Mouse (Mus musculus) adrenal gland, postnatal 36 days (tissue): ENCODE measurements around the gene Gmfb. TPM values are rescaled to one million over a fixed set of nuclear protein-coding genes. Genes with fewer than 3 reads are reported as not detected.
A peak's percentile ranks its signal among the peaks of the same experiment; 100 is the strongest.
"Not testable (repeated sequence)": the region's sequence is repeated elsewhere in the genome, so short reads cannot be mapped to it uniquely, and the experiment has no call there.

ENCODE experiments used
- DNase-seq, 2 experiments: peaks; one replicate each; pipeline ENCODE4 v3.0.0; 2021; ENCODE audit warnings: mixed read lengths in 1 of 2
- long read RNA-seq, 2 experiments: library from polyadenylated mRNA; stranded (forward); transcript quantifications; one replicate each; pipeline ENCODE4 v2.0.0; 2021; ENCODE audit warnings: borderline sequencing depth in 2 of 2
- total RNA-seq, 2 experiments: library from RNA; stranded (reverse); gene quantifications; 2 replicates each; pipeline ENCODE4 v1.2.3; 2021

Gene Gmfb
- total RNA-seq: 100 to 1,000 TPM; 126 TPM
- long read RNA-seq, experiment 1, full-length matches to known transcripts: 57 of 71 reads
- long read RNA-seq, experiment 1, partial matches to known transcripts: 4 of 71 reads
- long read RNA-seq, experiment 1, other reads (novel, unspliced or antisense): 10 of 71 reads
- long read RNA-seq, experiment 2, full-length matches to known transcripts: 22 of 25 reads
- long read RNA-seq, experiment 2, partial matches to known transcripts: 2 of 25 reads
- long read RNA-seq, experiment 2, other reads (novel, unspliced or antisense): 1 of 25 reads

GRCm38 (mm10) chr14:46821873-46822716 is at the start of gene Gmfb:
Gmfb (minus strand) TSS chr14:46822242.
- DNase-seq: peak; percentile 97 to 98

- no peak for DNase-seq
Measured at GRCm38 (mm10) chr14:46862922-46863321, 40.9 kb upstream of the Gmfb start.

DNA sequence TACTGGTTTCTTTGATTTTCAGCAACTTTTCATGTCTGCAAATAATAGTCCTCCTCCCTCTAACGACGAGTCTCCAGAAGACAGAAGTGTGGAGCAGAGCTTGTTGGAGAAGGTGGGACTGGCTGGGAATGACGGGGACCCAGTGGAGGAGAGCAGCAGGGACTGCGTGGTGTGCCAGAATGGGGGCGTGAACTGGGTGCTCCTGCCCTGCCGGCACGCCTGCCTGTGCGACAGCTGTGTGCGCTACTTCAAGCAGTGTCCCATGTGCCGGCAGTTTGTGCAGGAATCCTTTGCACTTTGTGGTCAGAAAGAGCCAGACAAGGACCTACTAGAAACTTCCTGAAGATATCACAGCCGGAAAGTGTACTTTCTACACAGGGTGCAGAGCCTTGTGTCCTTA is 31.6 kb upstream of the Gmfb start:
- DNase-seq: no peak

DNA sequence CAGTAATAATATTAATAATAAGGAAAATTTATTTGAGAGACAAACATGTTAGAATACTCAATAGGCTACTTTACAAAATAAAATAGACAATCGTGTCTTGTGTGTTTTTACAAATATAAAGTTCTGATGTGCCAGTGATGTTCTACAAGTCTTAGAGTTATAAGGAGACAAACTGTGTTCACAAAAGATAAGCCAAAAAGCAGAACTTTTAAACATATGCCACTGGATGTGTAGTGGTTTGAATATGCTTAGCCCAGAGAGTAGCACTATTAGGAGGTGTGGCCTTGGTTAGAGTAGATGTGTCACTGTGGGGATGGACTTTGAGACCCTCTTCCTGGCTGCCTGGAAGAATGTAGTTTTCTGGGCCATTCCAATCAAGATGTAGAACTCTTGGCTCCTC is 27.7 kb upstream of the Gmfb start:
- no peak for DNase-seq

- DNase-seq: no peak
Measured at GRCm38 (mm10) chr14:46848736-46849135, 26.7 kb upstream of the Gmfb start.

GRCm38 (mm10) chr14:46848063-46848590 is 26.1 kb upstream of the Gmfb start:
- no peak for DNase-seq

- peak; percentile 11 to 15 for DNase-seq
Measured at GRCm38 (mm10) chr14:46845706-46846105, 23.7 kb upstream of the Gmfb start.

GRCm38 (mm10) chr14:46839326-46839725 is 17.3 kb upstream of the Gmfb start:
- no peak for DNase-seq

DNA sequence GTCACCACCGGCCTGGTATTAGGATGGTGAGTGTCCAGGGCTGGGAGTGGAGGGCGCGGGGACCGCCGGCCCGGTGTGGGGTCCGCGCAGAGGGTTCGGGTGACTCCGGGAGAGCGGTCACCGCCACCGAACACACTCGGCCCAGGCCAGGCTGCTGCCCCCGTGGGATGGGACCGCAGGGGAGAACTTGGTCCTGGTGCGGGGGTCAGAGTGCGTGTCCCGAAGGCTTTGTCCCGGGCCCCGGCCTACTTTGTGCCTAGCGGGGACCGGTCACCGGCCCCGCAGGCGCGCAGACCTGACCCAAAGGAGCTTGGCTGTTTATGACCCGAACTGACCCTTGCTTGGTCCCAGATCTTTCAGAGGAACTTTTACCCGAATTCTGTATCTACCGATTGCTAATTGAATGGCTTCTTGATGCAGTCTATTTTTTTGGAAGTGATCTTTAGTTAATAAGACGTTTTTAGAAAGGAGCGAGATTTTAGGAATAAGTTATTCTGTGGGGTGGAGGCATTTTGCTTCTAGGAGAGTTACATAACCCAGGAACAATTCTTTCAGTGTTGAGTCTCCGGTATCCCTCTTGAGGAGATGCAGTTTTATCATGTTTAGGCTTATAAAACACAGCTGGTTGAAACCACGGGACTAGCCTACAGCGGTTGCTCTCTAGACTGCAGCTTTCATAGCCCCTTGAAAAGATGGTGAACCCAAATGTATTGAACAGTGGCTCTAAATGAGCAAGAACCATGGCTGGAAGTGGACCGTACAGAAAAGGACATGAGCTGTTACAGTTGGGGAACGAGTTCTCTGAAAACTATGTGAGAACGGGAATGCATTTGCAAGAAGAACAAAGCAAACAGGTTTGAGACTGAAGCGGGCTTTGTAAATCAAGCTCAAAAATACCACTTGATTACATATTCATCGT is 10.6 kb upstream of the Gmfb start:
- DNase-seq: peak; percentile 47 to 59

DNA sequence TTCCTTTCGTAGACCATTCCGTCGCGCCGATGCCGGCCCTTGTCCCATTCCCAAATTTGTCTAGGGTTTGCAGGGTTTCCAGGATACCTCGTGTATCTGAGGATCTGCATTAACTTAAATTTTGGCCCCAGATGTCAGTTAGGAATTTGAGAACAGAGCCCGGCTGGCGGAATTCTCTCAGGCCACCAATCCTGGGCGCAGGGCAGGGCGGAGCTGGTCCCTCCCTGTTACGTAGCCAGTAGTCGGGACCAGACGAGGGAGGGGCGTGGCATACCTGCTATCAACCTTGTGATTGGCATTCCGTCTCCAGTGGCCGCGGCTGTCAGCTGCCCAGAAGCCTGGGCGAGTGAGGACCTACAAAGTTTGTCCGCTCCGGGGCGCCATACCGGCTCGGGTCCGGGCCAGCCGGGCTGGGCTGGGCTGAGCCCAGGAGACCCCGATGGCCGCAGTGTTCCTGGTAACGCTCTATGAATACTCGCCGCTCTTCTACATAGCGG is 9.8 kb upstream of the Gmfb start, which contains the start of gene Cgrrf1:
Cgrrf1 (plus strand) TSS at position 289 of the 497 bp plus-strand sequence.
- DNase-seq: peak; percentile 98

GRCm38 (mm10) chr14:46831295-46831694 is 9.3 kb upstream of the Gmfb start:
- DNase-seq: no peak

- DNase-seq: no peak
Measured at GRCm38 (mm10) chr14:46827430-46827829, 5.4 kb upstream of the Gmfb start.

- no peak for DNase-seq
Measured at GRCm38 (mm10) chr14:46823996-46824395, 2.0 kb upstream of the Gmfb start.

- peak; percentile 17 to 30 for DNase-seq
Measured at GRCm38 (mm10) chr14:46821271-46821872, 670 bp downstream of the Gmfb start.

GRCm38 (mm10) chr14:46819961-46820360 is 2.1 kb downstream of the Gmfb start:
- DNase-seq: not testable (repeated sequence)

- DNase-seq: no peak
Measured at GRCm38 (mm10) chr14:46818743-46819142, 3.3 kb downstream of the Gmfb start.

GRCm38 (mm10) chr14:46816916-46817622 is 5.0 kb downstream of the Gmfb start:
- no peak for DNase-seq

- DNase-seq: no peak
Measured at GRCm38 (mm10) chr14:46815640-46816039, 6.4 kb downstream of the Gmfb start.

- no peak for DNase-seq
Measured at GRCm38 (mm10) chr14:46807927-46808326, 14.1 kb downstream of the Gmfb start.

GRCm38 (mm10) chr14:46806186-46806585 is 15.9 kb downstream of the Gmfb start:
- no peak for DNase-seq

DNA sequence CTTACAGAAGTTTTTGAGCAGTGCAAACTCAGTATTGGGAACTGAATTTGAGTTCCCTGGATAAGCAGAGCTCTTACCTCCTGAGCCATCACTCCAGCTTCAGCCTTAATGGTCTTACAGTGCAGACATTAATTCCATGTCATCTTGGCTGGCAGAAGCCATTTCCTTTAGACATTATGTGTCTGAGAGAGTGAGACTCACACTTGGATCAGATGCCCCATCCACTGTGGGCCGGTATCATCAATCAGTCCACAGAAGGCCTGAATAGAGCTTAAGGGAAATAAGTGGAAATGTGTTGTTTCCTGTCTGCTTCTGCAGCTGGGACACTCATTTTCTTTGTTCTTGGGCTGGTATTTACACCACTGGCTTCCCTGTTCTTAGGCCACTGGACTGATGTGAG is 18.3 kb downstream of the Gmfb start:
- DNase-seq: no peak
